Mouse (Mus musculus) cortical plate, adult 2 months (tissue): ENCODE data around the gene Lipk. TPM values are rescaled to one million over a fixed set of nuclear protein-coding genes. Genes with fewer than 3 reads are reported as not detected.

Source experiments
- H3K27ac ChIP-seq: fragments of 200-500 bp; 2 replicates; pipeline ENCODE4 v1.5.1; 2012; ENCODE audit warnings: low read length, control low read depth, inconsistent platforms; ENCODE audit not compliant: insufficient read depth
- H3K4me1 ChIP-seq: fragments of 200-500 bp; 2 replicates; pipeline ENCODE4 v1.6.1; 2011; ENCODE audit warnings: low read length; ENCODE audit not compliant: control insufficient read depth, insufficient read depth
- H3K4me3 ChIP-seq: fragments of 200-500 bp; 2 replicates; pipeline ENCODE4 v1.5.1; 2011; ENCODE audit warnings: mild to moderate bottlenecking, low read length, control low read depth; ENCODE audit not compliant: insufficient read depth
- CTCF ChIP-seq: fragments of 200-500 bp; IDR thresholded peaks from 2 replicates; pipeline ENCODE4 v1.5.1; 2011; ENCODE audit warnings: mild to moderate bottlenecking, control low read depth, low read length; ENCODE audit not compliant: insufficient read depth; ENCODE audit errors: extremely low read depth
- POLR2A ChIP-seq: fragments of 200-500 bp; IDR thresholded peaks from 2 replicates; pipeline ENCODE4 v1.6.1; 2011; ENCODE audit warnings: mild to moderate bottlenecking, low read length, control low read depth; ENCODE audit not compliant: insufficient read depth; ENCODE audit errors: extremely low read depth
- polyA plus RNA-seq: library from polyadenylated mRNA; depleted of rRNA; stranded (reverse); fragments of >200 nt; gene quantifications from 2 replicates; pipeline ENCODE4 v1.2.3, GENCODE M21; 2012; rRNA removed

Gene Lipk
- 0.04 TPM in 1 of 2 replicates, not detected in the other for polyA plus RNA-seq

- Histone ChIP-seq H3K4me1 (no peaks in the 10 kb centered on the region), H3K27ac (no peak within 1 kb of the TSS), H3K4me3 (no peak within 1 kb of the TSS)
- TF ChIP-seq CTCF (no peak), POLR2A (no peak)
Observed at GRCm38 (mm10) chr19:34008002-34008401, at the start of gene Lipk. Lipk (plus strand) TSS chr19:34008290.

GRCm38 (mm10) chr19:33960887-33961286 lies 47.2 kb upstream of the Lipk start, which contains the start of gene Lipf:
Lipf (plus strand) TSS chr19:33961187.
- Histone ChIP-seq H3K4me3 (no peak within 1 kb of the TSS), H3K4me1 (no peaks in the 10 kb centered on the region), H3K27ac (no peak within 1 kb of the TSS)
- TF ChIP-seq CTCF (no peak), POLR2A (no peak)

- Histone ChIP-seq H3K4me3 (no peak overlapping the region), H3K4me1 (no peaks in the 10 kb centered on the region), H3K27ac (no peak overlapping the region)
- TF ChIP-seq POLR2A: no peak
- no peak for TF ChIP-seq CTCF
Observed at GRCm38 (mm10) chr19:33979007-33979406, 29.1 kb upstream of the Lipk start.

GRCm38 (mm10) chr19:33983043-33983442 lies 25.0 kb upstream of the Lipk start:
- no peak overlapping the region for H3K4me3 ChIP-seq
- TF ChIP-seq CTCF: no peak
- TF ChIP-seq POLR2A: no peak
- no peaks in the 10 kb centered on the region for H3K4me1 ChIP-seq
- H3K27ac ChIP-seq: no peak overlapping the region

GRCm38 (mm10) chr19:34021440-34022172 lies 13.5 kb downstream of the Lipk start:
- Histone ChIP-seq H3K4me1 (no peaks in the 10 kb centered on the region), H3K27ac (no peak overlapping the region), H3K4me3 (no peak overlapping the region)
- TF ChIP-seq POLR2A (no peak), CTCF (no peak)

GRCm38 (mm10) chr19:34022759-34023158 lies 14.7 kb downstream of the Lipk start:
- H3K4me3 ChIP-seq: no peak overlapping the region
- no peak overlapping the region for H3K27ac ChIP-seq
- no peaks in the 10 kb centered on the region for H3K4me1 ChIP-seq
- no peak for TF ChIP-seq POLR2A
- no peak for TF ChIP-seq CTCF

- Histone ChIP-seq H3K4me3 (no peak overlapping the region), H3K27ac (no peak overlapping the region), H3K4me1 (no peaks in the 10 kb centered on the region)
- TF ChIP-seq CTCF (no peak), POLR2A (no peak)
Observed at GRCm38 (mm10) chr19:34039731-34040130, 31.6 kb downstream of the Lipk start.

- Histone ChIP-seq H3K27ac (no peak overlapping the region), H3K4me1 (no peaks in the 10 kb centered on the region), H3K4me3 (no peak overlapping the region)
- no peak for TF ChIP-seq POLR2A
- TF ChIP-seq CTCF: no peak
Observed at GRCm38 (mm10) chr19:34043008-34043407, 34.9 kb downstream of the Lipk start.

GRCm38 (mm10) chr19:34049371-34050039 lies 41.4 kb downstream of the Lipk start:
- Histone ChIP-seq H3K4me1 (no peaks in the 10 kb centered on the region), H3K27ac (no peak overlapping the region), H3K4me3 (no peak overlapping the region)
- TF ChIP-seq CTCF (no peak), POLR2A (no peak)

- H3K4me1 ChIP-seq: no peaks in the 10 kb centered on the region
- H3K27ac ChIP-seq: no peak overlapping the region
- no peak for TF ChIP-seq POLR2A
- TF ChIP-seq CTCF: no peak
- H3K4me3 ChIP-seq: no peak overlapping the region
Observed at GRCm38 (mm10) chr19:34051502-34051901, 43.4 kb downstream of the Lipk start.
